9 mouse cellular contexts compared by ENCODE assay signal in genomic region chr5:131814503-131815003, GRCm38 (mm10).
A peak's percentile ranks its signal among the peaks of the same experiment; 100 is the strongest.
DNase-seq lines count a peak whose midpoint lies in the region; TF ChIP-seq lines count a peak whose summit lies in the region.
"Had no signal": no experiment of that assay in that cellular context is flagged by ENCODE, and none has a peak within 500 bp of the region (broad histone marks: within the 10 kb centered on the region; RNA-seq: fewer than 3 reads in every experiment).

No protein-coding gene starts in this region.

- WGBS in liver, adult 2 months: 71% methylated on average over 9 of the region's 9 CpGs

- TF ChIP-seq CTCF in liver, adult 2 months (IDR thresholded peaks at IDR 0.05; ENCODE audit: low read depth, low read length): no peak

- no peak overlapping the region for H3K9ac ChIP-seq in liver, adult 2 months (ENCODE audit: low read depth, low read length)
- H3K9ac ChIP-seq: neural tube, embryonic 12.5 days had no signal

- peak overlapping the region; percentile 44 for H3K27ac ChIP-seq in liver, adult 2 months (replicated peaks; ENCODE audit: insufficient read depth, low read depth, low read length)
- H3K27ac ChIP-seq: neural tube, embryonic 12.5 days had no signal

- no peaks in the 10 kb centered on the region for H3K79me2 ChIP-seq in liver, adult 2 months (ENCODE audit: control insufficient read depth, insufficient read depth, low read length)

- no peak overlapping the region for H3K4me3 ChIP-seq in liver, adult 2 months (ENCODE audit: insufficient read depth, low read depth, low read length)
- H3K4me3 ChIP-seq: neural tube, embryonic 12.5 days had no signal

- peak; percentile 36 for DNase-seq in adrenal gland, adult 8-10 months
- no peak for DNase-seq in adrenal gland, postnatal 10 days
- DNase-seq in adrenal gland, postnatal 14 days: peak; percentile 30
- peak; percentile 79 to 83 for DNase-seq in heart, adult 18-20 months
- DNase-seq in liver, adult 2 months (ENCODE audit: extremely low read depth, low read depth, low spot score): peak; percentile 48
- peak; percentile 34 for DNase-seq in urinary bladder, postnatal 25 days (ENCODE audit: low spot score)
- DNase-seq in spleen, postnatal 14 days (ENCODE audit: low spot score in 2 of 2): no peak
- no peak for DNase-seq in embryo, embryonic 10 days (ENCODE audit: low spot score)

- H3K4me1 ChIP-seq in liver, adult 2 months (ENCODE audit: control insufficient read depth, insufficient read depth, low read length): peaks cover 5% of the 10 kb centered on the region
- H3K4me1 ChIP-seq: neural tube, embryonic 12.5 days had no signal

- no peak for TF ChIP-seq POLR2A in liver, adult 2 months (IDR thresholded peaks at IDR 0.05; ENCODE audit: extremely low read depth, insufficient read depth, low read length)

- H3K36me3 ChIP-seq in liver, adult 2 months (ENCODE audit: control insufficient read depth, insufficient read depth, low read length): no peaks in the 10 kb centered on the region
- H3K36me3 ChIP-seq: neural tube, embryonic 12.5 days had no signal

- H3K27me3 ChIP-seq in liver, adult 2 months (ENCODE audit: control insufficient read depth, insufficient read depth, low read length): no peaks in the 10 kb centered on the region
- H3K27me3 ChIP-seq: neural tube, embryonic 12.5 days had no signal

Comparison
In these comparisons a context has a peak if more than half of its experiments do, and no peak if none do; other contexts are left out.
1. DNase-seq: peak in adrenal gland, adult 8-10 months (single experiment), adrenal gland, postnatal 14 days (single experiment), heart, adult 18-20 months (2 of 2), liver, adult 2 months (single experiment) and urinary bladder, postnatal 25 days (single experiment); none in adrenal gland, postnatal 10 days (single experiment), spleen, postnatal 14 days (0 of 2) and embryo, embryonic 10 days (single experiment).